Mouse (Mus musculus): Measurements from ENCODE around the gene Ankrd28. TPM values are rescaled to one million over a fixed set of nuclear protein-coding genes. Genes with fewer than 3 reads are reported as not detected.
"Not testable (repeated sequence)": the region's sequence is repeated elsewhere in the genome, so short reads cannot be mapped to it uniquely, and the experiment has no call there.

The Ankrd28 gene
- total RNA-seq, 4 experiments from 2014 or later, result 25.0 to 34.2 (median 29.3) TPM

DNA sequence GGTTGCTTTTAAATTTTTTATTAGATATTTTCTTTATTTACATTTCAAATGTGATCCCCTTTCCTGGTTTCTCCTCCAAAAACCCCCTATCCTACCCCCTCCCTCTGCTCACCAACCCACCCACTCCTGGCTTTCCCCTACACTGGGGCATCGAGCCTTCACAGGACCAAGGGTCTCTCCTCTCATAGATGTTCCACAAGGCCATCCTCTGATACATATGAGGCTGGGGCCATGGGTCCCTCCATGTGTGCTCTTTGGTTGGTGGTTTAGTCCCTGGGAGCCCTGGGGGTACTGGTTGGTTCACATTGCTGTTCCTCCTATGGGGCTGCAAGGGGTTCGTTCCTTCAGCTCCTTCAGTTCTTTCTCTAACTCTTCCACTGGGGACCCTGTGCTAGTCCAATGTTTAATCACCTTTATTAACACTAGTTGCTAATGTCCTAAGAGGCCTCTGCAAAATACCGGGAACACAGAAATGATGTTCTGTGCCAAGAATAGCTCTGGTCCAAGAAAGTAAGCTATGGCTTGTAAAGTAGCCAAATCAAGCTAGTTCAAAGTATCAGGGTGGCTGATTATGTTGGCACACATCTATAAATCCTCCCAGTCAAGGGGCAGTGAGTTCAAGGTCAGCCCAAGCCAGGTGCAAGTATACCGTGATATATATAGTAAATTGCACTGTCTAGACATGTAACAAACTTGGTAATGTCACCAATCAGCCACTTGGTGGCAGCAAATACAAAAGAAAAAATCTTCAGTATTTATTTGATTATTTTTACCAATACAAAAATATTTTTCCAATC lies 36.3 kb downstream of the Ankrd28 start:
- DNase-seq (ENCODE audit: low spot score), result no peak

DNA sequence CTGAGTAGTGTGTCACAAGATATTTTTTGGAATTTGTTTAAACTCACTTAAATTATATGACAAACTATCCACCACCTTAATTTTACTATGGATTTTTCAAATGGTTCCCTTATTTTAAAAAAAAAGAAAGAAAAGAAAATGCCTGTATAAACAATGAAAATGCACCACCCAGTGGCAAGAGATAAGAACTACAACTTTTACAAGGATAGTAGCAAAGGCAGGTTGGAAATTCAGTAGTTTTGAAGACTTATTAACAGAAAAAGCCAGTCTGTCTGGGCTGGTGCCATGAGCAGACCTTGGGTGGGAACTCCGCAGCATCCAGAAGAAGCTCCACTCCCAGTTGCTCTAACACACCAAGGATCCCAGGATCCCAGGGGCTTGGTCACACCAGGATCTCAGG lies 39.7 kb downstream of the Ankrd28 start:
- DNase-seq (ENCODE audit: low spot score), result no peak

DNA sequence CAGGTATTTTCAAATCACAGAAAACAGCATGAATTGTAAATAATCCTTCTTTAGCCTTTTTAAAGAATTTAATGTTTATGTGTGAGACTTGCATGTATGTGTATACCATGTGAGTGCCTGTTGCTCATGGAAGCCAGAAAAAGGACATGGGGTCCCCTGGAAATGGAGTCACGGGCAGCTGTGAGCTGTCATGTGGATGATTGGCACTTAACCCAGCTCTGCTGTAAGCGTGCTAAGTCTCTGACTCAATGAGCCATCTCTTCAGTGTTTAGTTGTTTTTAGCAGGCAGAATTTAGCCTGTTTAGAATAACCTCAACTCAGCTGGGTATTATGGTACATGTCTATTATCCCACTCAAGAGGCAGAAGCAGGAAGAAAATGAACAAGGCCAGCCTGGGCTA lies 43.5 kb downstream of the Ankrd28 start:
- DNase-seq (ENCODE audit: low spot score), result no peak

DNA sequence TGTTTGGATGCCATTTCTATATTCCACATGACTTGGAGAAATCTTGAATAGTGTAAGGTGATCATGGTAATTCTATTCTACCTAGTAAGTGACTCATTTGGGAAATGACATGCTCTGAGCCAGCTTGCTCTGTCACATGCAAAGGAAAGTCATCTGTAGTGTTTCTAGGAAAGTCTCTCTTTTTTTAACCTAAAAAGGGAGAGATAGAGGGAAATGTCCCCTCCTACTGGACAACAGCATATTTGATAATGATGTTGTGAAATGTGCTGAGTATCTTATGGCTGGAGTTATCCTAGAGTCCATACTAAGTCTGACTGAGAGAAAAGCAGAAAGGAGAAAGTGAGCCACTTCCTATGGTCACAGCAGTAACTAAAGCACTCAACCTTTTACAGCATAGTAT lies 44.8 kb downstream of the Ankrd28 start:
- no peak for DNase-seq (ENCODE audit: low spot score)

DNA sequence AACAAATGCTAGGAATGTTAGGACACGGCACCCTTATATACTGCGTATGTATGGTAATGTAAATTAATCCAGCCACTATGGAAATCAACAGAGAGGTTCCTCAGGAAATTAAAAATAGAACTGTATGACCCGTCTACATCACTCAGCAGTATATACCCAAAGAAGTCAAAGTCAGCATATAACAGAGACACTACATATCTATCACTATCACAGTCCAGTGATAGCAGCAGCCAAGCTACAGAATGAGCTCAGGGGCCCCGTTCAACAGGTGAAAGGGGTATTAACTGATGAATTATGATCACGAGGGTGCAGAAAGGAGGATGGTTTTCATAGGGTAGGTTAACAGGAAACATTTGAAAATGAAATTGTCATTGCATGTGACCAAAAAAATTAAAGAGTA lies 45.5 kb downstream of the Ankrd28 start:
- no peak for DNase-seq (ENCODE audit: low spot score)

DNA sequence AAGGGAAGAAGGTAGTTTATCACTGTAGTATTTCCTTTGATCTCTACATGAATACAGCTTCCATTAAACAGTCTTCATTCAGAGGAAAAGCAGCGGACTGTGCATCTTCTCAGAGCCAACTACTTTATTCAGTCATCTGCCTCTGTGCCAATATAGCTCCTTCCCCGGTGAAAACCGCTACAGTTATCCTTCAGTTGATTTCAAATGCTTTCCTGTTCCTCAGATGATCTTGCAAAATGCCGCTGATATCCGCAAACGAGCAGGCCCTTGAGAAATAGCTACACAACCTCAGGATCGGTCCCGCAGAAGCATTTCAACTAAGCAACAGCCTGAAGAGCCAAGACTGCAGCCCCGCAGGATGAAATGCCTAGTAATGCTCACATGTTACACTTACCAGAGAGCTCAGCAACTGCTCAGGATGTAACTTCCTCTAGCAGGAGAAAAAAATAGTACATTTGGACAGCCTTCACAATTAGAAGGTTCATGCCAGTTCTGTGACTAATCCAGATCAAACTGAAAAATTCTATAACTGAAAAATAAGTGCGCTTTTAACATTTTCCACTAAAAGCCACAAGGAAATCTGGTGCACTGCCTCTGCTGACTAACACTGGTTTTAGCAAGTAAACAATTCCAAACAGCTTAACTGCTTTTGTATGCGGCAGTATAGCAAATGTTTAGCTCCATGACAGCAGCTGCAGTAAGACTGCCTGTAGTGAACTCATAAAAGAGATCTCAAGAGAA lies 49.0 kb downstream of the Ankrd28 start:
- peak; percentile 61 for DNase-seq (ENCODE audit: low spot score)

DNA sequence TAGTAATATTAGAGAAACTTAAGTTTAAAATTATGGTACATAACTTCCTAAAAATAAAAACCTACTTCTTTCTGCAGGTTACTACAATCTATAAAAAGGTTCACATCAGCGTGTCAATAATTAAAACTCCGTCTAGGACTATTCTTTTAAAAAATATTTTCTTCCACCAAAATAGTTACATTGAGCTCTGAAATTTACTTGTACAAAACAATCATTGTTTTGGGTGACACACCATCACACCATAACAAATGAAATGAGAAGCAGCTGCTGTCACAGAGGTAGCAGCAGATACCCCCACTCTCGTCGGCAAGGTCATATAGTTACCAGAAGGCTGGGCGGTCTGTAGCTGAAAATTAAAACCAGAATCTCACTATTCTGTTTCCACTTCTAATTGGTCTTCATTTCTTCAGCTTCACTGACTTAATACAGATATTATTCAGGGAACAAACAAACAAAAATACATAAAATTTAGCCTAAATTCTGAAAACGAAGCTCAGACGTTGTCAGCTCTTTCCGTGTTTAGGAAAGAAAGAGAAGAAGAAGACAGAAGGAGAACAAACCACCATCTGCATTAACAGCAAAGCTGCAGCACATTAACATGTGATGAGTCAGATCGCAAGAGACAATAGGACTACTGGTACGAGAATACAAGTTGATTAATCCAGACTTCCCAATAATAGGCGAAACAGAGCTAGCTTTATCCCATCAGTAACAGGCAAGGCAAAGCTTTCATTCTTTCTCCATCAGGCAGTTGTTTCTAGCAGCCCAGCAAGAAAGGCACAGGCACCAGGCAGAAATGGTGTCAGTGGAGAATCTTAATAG lies 49.8 kb downstream of the Ankrd28 start:
- no peak for DNase-seq (ENCODE audit: low spot score)

DNA sequence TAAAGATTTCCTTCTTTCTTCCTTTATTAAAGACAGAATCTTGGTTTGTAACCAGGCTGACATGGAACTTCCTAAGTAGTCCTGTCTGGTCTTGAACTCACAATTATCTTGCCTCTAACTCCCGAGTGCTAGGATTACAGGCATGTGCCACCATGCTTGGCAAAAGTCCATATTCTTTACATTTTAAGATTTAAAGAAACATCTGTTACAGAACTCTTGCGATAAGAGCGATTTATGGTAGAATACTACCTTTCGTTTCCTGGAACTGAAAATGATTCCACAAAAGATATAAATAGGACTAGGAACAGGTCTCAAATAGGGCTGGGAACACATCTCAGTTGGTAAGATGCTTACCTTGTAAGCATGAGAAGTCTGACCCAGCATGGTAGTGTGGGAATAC lies 56.9 kb downstream of the Ankrd28 start:
- DNase-seq (ENCODE audit: low spot score), result no peak

DNA sequence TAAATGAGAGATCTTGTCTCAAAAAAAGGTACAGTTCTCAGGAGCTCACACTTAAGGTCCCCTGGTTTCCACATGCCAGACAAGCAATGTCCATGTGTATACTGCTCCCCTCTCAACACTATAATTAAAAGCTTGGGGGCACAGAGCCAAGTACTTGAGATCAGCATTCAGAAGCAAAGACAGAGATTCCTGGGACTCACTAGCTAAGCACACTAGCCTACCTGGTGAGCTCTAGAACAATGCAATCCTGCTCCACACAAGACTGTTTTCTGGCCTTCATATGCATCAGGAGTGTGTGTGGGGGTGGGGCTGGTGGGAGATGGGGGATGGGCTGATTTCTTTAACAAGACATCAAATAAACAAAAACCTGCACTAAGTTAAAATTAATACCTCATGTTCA lies 58.2 kb downstream of the Ankrd28 start:
- DNase-seq (ENCODE audit: low spot score), result no peak

DNA sequence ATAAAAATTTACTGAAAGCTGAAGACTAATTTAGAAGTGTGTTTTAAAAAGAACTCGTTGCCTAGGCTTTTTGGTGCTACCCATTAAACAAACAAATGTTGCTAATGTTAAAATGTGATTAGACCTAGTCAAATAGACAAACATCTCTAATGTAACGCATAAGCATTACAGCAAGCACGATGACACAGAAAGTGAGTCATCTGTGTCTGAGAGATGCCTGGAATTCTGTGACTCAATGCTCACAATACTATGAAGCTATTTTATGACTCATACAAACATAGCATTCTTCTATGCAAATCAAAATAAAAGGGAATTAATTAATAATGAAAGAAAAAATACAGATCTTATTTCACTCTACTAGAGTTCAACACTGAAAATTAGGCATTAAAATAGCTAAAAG lies 61.9 kb downstream of the Ankrd28 start:
- DNase-seq (ENCODE audit: low spot score), result no peak

DNA sequence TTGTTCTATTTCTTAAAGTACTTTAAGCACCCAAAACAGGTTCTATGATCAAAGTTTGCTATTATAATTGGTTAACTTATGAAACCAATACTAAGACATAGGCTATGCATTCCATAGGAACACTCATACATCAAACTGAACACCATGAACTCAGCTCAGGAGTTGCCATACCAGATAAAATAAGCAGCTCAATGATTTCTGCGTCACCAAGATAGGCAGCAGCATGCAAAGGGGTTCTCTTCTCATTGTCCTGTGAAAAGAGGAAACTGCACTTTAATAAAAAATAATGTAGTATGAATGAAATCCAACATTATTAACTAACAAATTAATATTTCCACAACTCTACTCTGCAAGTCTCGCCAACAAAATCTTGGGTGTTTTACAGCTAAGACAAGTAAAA lies 66.4 kb downstream of the Ankrd28 start:
- no peak for DNase-seq (ENCODE audit: low spot score)

DNA sequence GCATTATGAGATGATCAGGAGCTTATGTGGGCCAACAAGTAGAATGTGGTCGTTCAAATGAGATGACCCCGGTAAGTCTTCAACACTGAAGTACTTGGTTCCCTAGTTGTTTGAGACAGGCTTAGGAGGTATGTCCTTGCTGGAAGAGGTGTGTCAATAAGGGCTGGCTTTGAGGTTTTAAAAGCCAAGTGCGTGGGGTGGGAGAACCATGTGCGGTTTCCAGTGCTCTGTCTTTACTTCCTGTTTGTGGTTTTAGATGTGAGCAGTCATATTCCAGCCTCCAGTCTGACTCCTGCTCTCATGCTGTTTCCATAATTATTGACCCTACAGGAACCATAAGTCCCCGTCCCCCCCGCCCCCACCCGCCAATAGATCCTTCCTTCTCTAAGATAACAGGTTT lies 68.7 kb downstream of the Ankrd28 start:
- no peak for DNase-seq (ENCODE audit: low spot score)

DNA sequence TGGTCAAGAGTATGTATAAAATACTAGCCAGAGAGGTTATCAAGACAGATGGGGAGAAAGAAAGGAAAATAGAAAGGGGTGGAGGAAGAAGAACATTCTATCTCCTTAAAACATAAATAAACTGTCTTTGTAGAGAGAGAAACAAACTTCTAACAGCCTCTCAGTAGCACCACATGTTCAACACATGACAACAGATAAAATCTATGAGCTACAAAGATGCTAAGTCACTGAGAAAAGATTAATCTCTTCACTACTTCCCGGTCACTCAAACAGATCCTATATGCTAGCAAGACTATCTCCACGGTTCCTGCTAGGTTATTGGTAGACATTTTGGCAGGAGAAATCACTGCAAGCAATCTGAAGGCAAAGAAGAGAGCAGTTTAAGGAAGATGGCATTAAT lies 71.3 kb downstream of the Ankrd28 start:
- no peak for DNase-seq (ENCODE audit: low spot score)

DNA sequence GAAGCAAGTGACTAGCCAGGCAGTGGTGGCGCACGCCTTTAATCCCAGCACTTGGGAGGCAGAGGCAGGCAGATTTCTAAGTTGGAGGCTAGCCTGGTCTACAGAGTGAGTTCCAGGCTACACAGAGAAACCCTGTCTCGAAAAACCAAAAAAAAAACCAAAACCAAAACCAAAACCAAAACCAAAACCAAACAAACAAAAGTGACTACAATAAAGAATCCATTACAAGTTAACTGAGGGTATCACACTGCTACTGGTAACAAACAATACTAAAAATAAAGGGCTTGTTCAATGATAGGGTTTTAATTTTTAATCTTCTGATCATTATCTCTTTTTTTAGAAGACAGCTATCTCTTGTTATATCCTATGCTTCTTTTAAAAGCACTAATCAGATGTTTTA lies 72.0 kb downstream of the Ankrd28 start:
- not testable (repeated sequence) for DNase-seq (ENCODE audit: low spot score)

DNA sequence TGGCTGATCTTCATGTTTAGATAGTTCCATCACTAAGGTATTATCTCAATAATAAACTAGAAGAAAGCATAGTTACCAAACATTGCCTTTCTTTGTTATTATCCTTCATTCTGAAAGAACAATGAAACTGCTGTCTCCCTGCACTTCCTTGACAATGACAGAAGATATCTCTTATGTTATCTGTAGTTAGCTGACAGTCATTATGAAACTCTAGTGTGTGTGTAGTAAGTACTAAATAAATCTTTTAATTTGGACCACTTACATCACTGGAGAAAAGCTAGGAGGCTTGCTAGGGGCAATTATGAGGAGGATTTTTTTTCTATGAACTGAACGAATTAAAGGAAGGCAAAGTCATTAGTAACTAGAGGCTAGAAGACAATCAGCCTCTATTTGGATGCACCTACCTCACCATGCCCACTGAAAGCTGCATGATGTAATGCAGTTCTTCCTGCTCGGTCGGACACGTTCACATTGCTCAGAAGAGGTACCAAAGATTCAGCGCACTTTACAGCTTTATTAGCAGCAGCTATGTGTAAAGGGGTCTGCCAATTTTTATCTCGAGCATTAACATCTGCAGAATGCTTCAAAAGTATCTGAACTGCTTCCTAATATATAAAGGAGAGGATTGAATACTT lies 82.1 kb downstream of the Ankrd28 start:
- no peak for DNase-seq (ENCODE audit: low spot score)

DNA sequence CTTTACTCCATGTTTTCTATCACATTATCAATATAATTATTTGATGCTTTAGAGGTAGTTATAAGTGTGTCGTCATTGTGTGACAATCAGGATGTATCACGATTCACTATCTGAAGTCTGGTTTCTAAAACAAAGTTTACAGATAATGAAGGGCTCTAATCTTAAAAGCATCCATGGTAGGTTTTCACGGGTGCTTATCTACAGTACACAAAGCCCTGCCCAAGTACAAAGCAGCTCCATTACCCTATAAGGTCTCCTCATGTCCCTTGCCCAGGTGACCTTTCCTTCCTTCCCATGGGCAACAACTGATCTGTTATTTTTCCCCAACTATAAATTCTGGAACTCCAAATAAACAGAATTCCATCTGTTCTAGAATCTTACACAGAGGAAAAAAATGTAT lies 87.9 kb downstream of the Ankrd28 start:
- DNase-seq (ENCODE audit: low spot score), result no peak

DNA sequence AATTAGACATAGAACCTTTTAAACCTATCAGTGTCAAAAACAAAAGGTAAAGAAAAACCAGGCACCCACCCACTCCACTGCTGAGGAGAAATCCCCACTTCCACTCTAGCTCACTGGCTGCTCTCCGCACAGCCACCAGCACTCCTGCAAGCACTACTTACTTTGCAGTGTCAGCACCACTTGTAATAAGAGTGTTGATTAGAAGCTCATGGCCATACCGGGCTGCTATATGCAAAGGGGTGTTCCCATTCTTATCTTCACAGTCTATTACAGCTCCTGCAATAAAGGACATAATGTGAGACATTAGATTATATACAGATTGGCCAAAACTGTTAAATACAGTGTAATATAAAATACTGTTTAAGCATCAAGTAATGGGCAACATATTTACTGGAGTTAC lies 95.6 kb downstream of the Ankrd28 start:
- no peak for DNase-seq (ENCODE audit: low spot score)

DNA sequence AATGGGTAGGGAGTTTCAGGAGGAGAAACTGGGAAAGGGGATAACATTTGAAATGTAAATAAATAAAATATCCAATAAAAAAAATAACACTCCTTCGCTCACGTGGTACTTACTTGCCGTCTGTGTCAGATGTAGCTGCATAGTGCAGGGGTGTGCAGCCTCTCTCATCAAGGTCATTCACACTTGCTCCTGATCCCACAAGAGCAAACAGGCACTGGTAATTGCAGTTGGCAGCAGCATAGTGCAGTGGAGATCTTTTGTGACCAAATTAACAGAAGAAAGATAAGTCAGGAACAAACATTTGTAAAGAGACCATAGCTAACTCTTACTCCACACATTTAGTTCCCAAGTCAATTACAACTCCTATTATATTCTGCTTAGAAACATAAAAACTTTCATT lies 102.9 kb downstream of the Ankrd28 start:
- DNase-seq (ENCODE audit: low spot score), result no peak

DNA sequence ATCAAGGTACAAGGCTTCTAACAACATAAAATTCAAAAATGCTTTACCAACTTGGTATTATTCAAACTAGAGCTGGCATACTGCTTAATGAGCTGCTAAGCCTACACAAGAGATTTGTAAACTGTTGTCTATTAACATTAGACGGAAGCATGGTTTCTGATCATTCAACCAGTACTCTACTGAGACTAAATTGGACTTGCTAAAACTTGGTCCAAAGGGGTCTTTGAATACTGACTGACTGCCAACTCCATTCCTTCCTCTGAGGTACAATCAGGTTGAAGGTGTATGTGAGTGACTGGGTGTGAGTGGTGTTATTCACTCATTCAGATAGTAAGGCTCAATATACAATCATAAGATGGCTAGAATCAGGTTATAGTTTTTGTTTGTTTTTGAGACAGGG lies 107.7 kb downstream of the Ankrd28 start:
- no peak for DNase-seq (ENCODE audit: low spot score)

DNA sequence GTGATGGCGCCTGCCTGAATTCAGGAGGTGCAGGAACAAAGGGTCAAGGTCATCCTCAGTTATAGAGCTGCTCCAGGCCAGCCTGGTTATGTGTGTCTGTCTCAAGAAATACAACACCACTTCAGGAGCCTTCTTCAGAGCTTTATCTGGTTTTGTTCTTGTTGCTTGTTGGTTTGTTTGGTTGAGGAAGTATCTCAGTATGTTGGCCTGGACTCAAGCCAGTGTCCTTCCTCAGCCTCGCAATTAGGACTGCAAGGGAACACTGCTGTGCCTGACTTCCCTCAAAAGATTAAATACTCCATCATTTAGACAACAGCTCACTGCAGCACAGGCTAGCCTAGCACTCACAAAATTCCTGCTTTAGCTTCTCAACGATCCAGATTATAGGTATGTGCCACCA lies 109.2 kb downstream of the Ankrd28 start:
- DNase-seq (ENCODE audit: low spot score), result no peak

DNA sequence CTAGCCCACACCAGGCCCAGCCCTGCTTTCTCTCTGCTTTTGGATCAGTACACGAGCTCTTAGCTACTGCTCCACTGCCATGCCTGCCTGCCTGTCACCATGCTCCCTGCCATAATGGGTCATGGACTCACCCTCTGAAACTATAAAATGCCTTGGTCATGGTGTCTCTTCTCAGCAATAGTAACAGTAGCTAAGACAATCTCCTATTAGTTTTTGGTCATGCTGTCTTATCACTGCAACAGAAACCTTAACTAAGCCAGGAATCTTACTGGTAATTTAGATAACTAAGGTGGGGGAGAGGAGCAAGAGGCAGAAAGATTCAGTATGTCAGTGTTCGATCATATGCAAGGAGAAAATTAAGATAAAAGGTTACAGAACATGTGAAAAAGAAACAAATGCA lies 112.1 kb downstream of the Ankrd28 start:
- no peak for DNase-seq (ENCODE audit: low spot score)

DNA sequence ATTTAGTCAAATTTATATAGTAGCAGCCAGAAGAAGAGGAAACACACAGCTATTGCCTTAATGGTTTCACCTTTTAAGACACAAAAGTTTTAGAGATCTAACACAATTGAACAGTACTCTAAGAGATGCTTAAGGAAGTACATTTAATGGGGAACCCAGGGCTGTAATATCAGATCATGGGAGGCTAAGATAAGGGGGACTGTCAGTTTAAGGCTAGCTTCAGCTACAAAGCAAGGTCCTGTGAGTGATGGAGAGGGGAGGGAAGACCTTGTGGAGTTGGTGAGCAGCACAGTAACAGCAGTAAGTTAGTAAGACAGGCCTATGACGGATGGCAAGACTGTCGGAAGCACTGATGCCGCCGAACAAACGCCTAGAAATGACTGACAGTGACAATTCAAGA lies 113.1 kb downstream of the Ankrd28 start:
- no peak for DNase-seq (ENCODE audit: low spot score)
